Mouse (Mus musculus) stomach, embryonic 16.5 days (tissue): ENCODE results near the gene Prr13. TPM values are rescaled to one million over a fixed set of nuclear protein-coding genes. Genes with fewer than 3 reads are reported as not detected.

Source experiments
- ATAC-seq: fragments of 200-750 bp; cut with Nextera tagmentation; 2 replicates; pipeline ENCODE4 v1.8.0; 2017; ENCODE audit warnings: moderate number of reproducible peaks, moderate TSS enrichment; ENCODE audit not compliant: insufficient read depth, low FRiP score
- H3K27ac ChIP-seq: fragments of 300-500 bp; sonication (generic); 2 replicates; pipeline ENCODE4 v1.5.1; 2014; ENCODE audit warnings: low read length
- H3K27me3 ChIP-seq: fragments of 300-500 bp; sonication (generic); 2 replicates; pipeline ENCODE4 v1.6.1; 2014; ENCODE audit warnings: low read length, control low read depth, mixed read lengths; ENCODE audit not compliant: control insufficient read depth, insufficient read depth
- H3K36me3 ChIP-seq: fragments of 300-500 bp; sonication (generic); 2 replicates; pipeline ENCODE4 v1.6.1; 2014; ENCODE audit warnings: low read length; ENCODE audit not compliant: control insufficient read depth, insufficient read depth
- H3K4me1 ChIP-seq: fragments of 300-500 bp; sonication (generic); 2 replicates; pipeline ENCODE4 v1.6.1; 2014; ENCODE audit warnings: low read length, control low read depth, mixed read lengths; ENCODE audit not compliant: control insufficient read depth, insufficient read depth
- H3K4me2 ChIP-seq: fragments of 300-500 bp; sonication (generic); 2 replicates; pipeline ENCODE4 v1.6.1; 2014; ENCODE audit warnings: low read depth, low read length, mixed read lengths
- H3K4me3 ChIP-seq: fragments of 300-500 bp; sonication (generic); replicated peaks from 2 replicates; pipeline ENCODE4 v1.5.1; 2014; ENCODE audit warnings: mild to moderate bottlenecking, low read length
- H3K9ac ChIP-seq: fragments of 300-500 bp; sonication (generic); 2 replicates; pipeline ENCODE4 v1.6.1; 2014; ENCODE audit warnings: low read length
- H3K9me3 ChIP-seq: fragments of 300-500 bp; sonication (generic); replicated peaks from 2 replicates; pipeline ENCODE4 v1.6.1; 2016; ENCODE audit warnings: low read length, control low read depth; ENCODE audit not compliant: control insufficient read depth
- WGBS: fragments of 180-500 bp; shearing (Covaris S2); extraction: QIAGEN DNeasy Blood & Tissue Kit; methylation state at CpG from one replicate; pipeline ENCODE4 v1.1.7; 2014; 5-methylcytosine and 5-hydroxymethylcytosine counted together
- polyA plus RNA-seq: library from polyadenylated mRNA; unstranded; fragments of >200 nt; fragmentation: Nextera tagmentation; extraction: Ambion mirVana; gene quantifications from 2 replicates; pipeline ENCODE4 v1.2.1, GENCODE M21; 2015

The Prr13 gene
- polyA plus RNA-seq, 1 experiment from 2014 or later = 131 TPM

DNA sequence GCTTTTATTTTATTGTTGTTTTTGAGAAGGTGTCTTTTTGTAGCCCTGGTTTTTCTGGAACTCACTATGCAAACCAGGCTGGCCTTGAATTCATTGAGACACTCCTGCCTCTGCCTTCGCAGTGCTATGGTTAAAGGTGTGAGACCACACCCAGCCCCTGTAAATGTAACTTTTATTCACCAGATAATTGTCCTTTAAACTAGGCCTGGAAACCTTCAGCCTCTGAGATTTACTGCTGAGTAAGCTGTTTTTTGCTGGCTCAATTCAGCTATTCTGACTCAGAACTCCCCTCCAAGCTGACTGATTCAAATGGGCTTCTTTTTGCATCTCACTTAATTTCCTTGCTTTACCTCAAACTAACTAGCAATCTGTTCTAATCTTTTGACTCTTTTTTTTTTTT is 31.9 kb upstream of the Prr13 start:
- no peak for ATAC-seq
- Histone ChIP-seq H3K4me1 (no peaks in the 10 kb centered on the region), H3K9me3 (no peaks in the 10 kb centered on the region), H3K4me2 (no peak overlapping the region), H3K36me3 (peaks cover 28% of the 10 kb centered on the region), H3K4me3 (no peak overlapping the region), H3K27me3 (no peaks in the 10 kb centered on the region), H3K9ac (no peak overlapping the region), H3K27ac (no peak overlapping the region)
- 90% methylated on average over 1 of the region's 1 CpGs for WGBS

DNA sequence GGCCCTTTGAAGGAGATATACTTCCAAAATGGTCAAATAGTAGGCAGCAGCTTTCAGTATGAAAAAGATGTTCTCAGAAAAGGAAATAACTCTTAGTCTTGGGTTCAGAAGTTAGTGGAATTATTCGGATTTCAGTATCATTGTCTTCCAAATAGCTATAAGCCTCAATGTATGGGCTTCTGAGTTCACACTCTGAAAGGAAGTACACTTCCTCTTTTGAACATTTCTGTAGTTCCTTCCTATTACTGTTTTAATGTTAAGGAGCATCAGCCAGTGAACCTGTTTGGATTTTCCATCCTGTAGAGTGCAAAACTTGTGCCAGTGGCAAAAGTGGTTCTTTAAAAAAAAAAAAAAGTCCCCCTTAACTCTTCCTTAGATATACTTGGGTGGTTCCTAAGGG is 26.8 kb upstream of the Prr13 start:
- 83% methylated on average over 1 of the region's 1 CpGs for WGBS
- Histone ChIP-seq H3K36me3 (peaks cover 28% of the 10 kb centered on the region), H3K4me3 (no peak overlapping the region), H3K9me3 (no peaks in the 10 kb centered on the region), H3K9ac (no peak overlapping the region), H3K4me1 (no peaks in the 10 kb centered on the region), H3K4me2 (no peak overlapping the region), H3K27ac (no peak overlapping the region), H3K27me3 (no peaks in the 10 kb centered on the region)
- no peak for ATAC-seq

DNA sequence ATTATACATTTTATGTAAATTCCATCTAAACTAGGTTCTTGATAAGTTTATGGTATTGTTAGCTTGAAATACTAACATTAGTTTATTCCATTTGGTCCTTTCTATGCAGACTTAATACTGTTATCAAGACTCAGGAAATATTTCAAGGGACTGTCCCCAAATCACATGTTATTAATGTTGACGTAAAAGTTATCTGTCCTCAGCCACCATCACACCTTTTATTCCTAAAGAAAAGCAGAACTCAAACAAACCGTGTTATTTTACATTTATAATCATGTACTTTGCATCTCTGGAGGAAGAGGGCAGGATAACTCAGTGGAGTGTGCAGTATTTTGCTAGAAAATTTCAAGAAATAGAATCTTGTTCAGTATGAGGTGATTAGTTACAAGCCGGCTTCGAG is 25.7 kb upstream of the Prr13 start:
- H3K9me3 ChIP-seq = no peaks in the 10 kb centered on the region
- H3K36me3 ChIP-seq = peaks cover 21% of the 10 kb centered on the region
- no peak overlapping the region for H3K27ac ChIP-seq
- 92% methylated on average over 4 of the region's 4 CpGs for WGBS
- ATAC-seq = no peak
- no peak overlapping the region for H3K4me3 ChIP-seq
- H3K4me2 ChIP-seq = no peak overlapping the region
- H3K4me1 ChIP-seq = no peaks in the 10 kb centered on the region
- no peak overlapping the region for H3K9ac ChIP-seq
- no peaks in the 10 kb centered on the region for H3K27me3 ChIP-seq

DNA sequence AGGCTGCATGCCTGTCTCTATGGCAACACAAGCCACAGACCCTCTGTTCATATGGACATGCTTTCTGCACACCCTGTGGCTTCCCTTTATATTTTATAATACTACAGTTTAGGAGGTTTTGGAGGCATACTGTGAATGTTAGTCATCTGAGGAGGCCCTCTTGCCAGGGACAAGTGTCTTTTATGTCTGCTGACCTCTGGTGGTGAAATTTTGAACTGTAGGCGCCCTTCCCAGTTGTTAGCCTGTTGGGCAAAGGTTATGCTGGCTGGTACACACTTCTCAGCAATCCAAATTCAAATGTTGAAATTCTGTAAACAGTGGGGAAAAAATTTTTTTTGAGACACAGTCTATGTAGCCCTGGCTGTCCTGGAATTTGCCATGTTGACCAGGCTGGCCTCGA is 16.3 kb upstream of the Prr13 start:
- Histone ChIP-seq H3K9me3 (no peaks in the 10 kb centered on the region), H3K36me3 (peaks cover 3% of the 10 kb centered on the region; the same call in 1 of the 2 replicates), H3K4me2 (no peak overlapping the region), H3K27ac (no peak overlapping the region), H3K9ac (no peak overlapping the region), H3K4me3 (no peak overlapping the region), H3K4me1 (no peaks in the 10 kb centered on the region), H3K27me3 (no peaks in the 10 kb centered on the region)
- 50% methylated on average over 2 of the region's 2 CpGs for WGBS
- no peak for ATAC-seq

DNA sequence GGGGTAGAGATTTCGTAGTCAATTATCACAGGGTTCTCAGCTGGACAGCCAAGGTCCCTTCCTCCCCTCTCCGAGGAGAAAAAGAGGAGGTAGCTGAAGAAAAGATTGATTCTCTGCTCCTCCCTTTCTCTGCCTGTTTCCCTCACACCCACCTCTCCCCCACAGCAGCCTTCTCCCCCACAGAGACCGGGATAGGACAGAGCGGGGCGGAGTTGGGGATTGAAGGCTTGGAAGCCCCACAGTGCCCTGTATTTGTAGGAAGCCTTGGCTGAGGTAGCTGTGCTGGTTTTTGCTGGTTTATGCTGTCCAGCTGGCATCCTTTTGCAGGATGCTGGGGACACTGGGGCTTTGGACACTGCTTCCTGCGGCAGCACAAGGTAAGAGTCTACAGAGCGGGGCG is 13.7 kb upstream of the Prr13 start, which contains the start of gene Amhr2:
Gene Amhr2 (plus strand): TSS at position 222 of the 400 bp plus-strand sequence.
- Histone ChIP-seq H3K4me3 (no peak within 1 kb of the TSS), H3K9ac (no peak within 1 kb of the TSS), H3K27ac (no peak within 1 kb of the TSS), H3K36me3 (no peaks in the 10 kb centered on the region), H3K4me2 (no peak within 1 kb of the TSS), H3K27me3 (no peaks in the 10 kb centered on the region), H3K9me3 (no peaks in the 10 kb centered on the region), H3K4me1 (no peaks in the 10 kb centered on the region)
- ATAC-seq = no peak
- WGBS = 61% methylated on average over 8 of the region's 8 CpGs

DNA sequence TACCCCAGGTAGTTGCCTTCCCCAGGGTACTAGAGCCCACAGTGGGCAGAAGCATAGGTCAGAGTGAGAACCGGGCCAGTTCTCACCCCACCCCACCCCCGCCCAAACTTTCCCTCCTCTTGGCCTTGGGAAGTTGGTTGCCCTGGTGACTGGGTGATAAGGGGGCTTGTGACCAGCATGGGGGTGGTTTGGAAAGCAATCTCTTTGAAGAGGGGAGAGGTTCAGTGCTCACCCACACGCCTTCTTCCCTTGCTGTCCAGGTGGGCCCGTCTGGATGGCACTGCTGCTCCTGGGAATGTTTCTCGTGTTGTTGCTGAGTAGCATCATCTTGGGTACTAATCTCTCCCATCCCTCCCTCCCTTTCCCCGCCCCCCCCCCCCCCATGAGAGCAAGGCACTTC is 12.4 kb upstream of the Prr13 start:
- Histone ChIP-seq H3K27me3 (no peaks in the 10 kb centered on the region), H3K27ac (no peak overlapping the region), H3K4me1 (no peaks in the 10 kb centered on the region), H3K9me3 (no peaks in the 10 kb centered on the region), H3K36me3 (no peaks in the 10 kb centered on the region), H3K4me2 (no peak overlapping the region), H3K9ac (no peak overlapping the region), H3K4me3 (no peak overlapping the region)
- no peak for ATAC-seq
- 32% methylated on average over 5 of the region's 6 CpGs for WGBS

DNA sequence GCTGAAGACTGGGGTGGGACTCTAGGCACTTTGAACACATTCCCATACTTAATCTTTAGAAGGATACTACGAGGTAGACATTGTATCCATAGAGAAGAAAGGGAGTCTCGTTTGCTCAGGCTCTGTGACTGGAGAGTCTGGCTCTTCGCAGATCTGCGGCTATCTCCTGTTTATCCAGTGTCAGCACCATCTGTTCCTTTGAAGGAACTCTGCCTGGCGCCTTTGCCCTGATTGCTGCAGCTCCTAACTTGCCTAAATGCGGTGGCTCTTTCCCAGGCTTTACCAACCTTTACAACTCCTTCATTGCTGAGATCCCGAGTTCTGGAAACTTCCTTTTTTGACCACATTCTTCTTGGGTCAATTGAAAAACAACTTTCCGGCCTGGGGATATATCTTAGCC is 9.5 kb upstream of the Prr13 start:
- H3K9ac ChIP-seq = no peak overlapping the region
- ATAC-seq = no peak
- WGBS = 52% methylated on average over 8 of the region's 8 CpGs

DNA sequence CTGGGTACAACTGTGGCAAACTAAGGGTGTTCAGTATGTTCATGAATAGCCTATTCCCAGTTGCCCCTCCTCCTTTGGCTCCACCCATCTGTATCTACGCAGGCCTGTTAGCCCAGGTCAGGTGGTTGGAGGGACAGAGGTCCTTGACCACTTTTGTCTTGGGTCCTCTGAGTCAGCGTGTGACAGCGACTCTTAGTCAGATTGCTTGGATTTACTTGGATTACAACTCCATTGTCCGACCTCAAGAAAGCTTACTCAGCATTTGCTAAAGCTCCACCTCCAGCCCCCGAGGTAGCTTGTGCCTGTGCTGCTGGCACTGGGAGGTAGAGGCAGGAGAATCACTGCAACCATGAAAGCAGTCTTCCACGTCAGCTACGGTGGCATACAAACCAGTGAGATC is 7.9 kb upstream of the Prr13 start:
- Histone ChIP-seq H3K4me2 (peak overlapping the region; percentile 16; the same call in 1 of the 2 replicates), H3K4me3 (no peak overlapping the region), H3K9me3 (no peaks in the 10 kb centered on the region), H3K9ac (no peak overlapping the region), H3K27me3 (no peaks in the 10 kb centered on the region), H3K27ac (no peak overlapping the region), H3K4me1 (no peaks in the 10 kb centered on the region), H3K36me3 (no peaks in the 10 kb centered on the region)
- peak; percentile 68; the same call in 1 of the 2 replicates for ATAC-seq
- 34% methylated on average over 7 of the region's 7 CpGs for WGBS

More for the DNA sequence above, 9.5 kb upstream of the Prr13 start:
- H3K4me1 ChIP-seq = no peaks in the 10 kb centered on the region
- H3K4me3 ChIP-seq = no peak overlapping the region
- H3K36me3 ChIP-seq = no peaks in the 10 kb centered on the region
- no peak overlapping the region for H3K27ac ChIP-seq
- no peaks in the 10 kb centered on the region for H3K9me3 ChIP-seq
- no peak overlapping the region for H3K4me2 ChIP-seq
- H3K27me3 ChIP-seq = no peaks in the 10 kb centered on the region

DNA sequence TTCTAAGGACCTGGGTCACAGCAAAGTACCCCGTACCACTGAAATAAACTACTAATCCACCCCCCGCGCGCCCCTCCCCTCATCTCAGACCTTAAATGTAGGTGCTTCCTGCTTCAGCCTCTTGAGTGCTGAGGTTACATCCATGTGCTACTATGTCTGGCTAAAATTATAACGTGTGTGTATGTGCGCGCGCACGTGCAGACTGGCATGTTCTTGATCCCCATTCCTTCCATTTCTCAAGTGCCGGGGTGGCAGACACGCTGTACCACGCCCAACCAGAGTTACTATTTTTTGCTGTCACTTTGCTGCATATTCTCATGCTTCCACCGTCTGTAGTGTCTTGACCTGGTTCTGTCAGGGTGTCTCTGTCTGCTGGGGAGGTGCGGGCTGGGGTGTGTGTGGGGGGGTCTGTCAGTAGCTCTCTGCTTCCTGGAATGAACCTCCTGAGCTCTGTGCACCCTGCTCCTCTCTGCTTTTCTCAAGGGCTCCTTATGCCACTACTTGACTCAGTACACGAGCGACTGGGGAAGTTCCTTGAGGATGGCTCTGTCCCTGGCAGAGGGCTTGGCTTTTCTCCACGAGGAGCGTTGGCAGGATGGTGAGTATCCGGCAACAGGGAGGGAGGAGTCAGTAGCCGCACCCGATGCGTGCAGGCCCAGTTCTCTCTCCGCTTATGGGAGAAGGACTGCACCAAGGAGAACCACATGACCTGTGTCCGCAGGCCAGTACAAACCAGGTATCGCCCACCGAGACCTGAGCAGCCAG is 7.0 kb upstream of the Prr13 start:
- Histone ChIP-seq H3K4me3 (no peak overlapping the region), H3K27me3 (no peaks in the 10 kb centered on the region), H3K36me3 (no peaks in the 10 kb centered on the region), H3K9ac (no peak overlapping the region), H3K27ac (no peak overlapping the region), H3K4me2 (no peak overlapping the region), H3K9me3 (no peaks in the 10 kb centered on the region), H3K4me1 (no peaks in the 10 kb centered on the region)
- no peak for ATAC-seq
- 74% methylated on average over 26 of the region's 26 CpGs for WGBS
